Mouse (Mus musculus): ENCODE measurements at regions not wholly inside any gene's neighbourhood (a gene's known extent, or its start where the extent isn't known, plus 50 kb on each side); places are given as distances from the start of the nearest gene placed in this dataset.

DNA sequence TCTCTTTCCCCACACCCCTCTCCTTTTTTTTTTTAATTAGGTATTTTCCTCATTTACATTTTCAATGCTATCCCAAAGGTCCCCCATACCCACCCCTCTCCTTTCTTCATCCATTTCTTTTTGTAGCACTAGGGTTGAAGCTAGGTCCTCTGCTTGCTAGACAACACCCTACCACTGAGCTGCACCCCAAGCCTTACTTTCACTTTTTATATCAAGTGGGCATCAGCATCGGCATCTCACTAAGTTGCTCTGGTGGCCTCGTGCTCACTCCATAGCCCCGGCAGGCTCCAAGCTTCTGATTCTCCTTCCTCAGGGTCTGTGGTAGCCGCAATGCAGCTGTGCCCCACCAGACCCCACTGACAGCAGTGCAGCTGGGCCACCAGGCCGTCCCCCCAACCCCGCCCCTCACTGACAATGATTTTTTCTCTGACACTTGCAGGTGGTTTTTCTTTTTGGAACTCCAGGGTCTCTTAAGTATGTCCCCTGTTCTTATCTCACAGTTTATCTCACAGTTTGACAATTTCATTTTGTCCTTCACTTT, 77.5 kb downstream of the Nufip1 start:
- no peak for DNase-seq (ENCODE audit: low read depth in 2 of 2, low spot score in 2 of 2)

DNA sequence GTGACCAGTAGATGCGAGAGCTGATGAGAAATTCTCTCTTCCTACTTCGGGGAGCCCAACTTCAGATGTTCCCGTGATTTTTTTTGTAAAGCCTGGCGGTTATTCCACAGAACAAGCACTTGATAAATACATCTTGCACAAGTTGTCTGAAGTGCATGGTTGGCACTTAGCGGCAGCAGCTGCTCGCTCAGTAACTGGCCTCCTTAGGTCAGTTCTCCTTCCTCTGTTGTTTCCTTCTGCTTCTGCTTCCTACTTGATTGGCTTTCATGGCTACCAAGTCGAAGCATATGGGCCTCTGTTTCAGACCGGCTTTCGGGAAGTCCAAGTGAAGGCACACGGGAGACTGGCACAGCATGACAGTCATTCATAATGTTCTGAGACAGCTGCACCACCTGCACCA, 84.6 kb downstream of the Nufip1 start:
- no peak for DNase-seq (ENCODE audit: low read depth in 2 of 2, low spot score in 2 of 2)

DNA sequence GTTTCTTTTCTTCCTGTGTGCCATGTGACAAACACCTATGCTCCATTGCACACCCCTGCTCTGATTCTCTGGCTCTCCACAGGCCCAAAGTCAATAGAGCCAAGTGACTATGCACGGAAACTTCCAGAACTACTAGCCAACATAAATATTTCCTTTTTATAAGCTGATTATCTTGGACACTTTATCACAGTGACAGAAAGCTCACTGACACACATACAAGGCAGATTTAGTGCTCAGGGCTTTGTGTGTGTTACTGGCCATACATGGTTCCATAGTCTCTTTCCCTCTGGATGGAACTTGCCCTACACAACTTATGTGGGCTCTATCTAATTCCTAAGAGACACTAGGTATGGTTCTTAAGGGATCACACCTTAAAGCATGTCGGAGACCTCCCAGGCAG, 86.7 kb downstream of the Nufip1 start:
- no peak for DNase-seq (ENCODE audit: low read depth in 2 of 2, low spot score in 2 of 2)

DNA sequence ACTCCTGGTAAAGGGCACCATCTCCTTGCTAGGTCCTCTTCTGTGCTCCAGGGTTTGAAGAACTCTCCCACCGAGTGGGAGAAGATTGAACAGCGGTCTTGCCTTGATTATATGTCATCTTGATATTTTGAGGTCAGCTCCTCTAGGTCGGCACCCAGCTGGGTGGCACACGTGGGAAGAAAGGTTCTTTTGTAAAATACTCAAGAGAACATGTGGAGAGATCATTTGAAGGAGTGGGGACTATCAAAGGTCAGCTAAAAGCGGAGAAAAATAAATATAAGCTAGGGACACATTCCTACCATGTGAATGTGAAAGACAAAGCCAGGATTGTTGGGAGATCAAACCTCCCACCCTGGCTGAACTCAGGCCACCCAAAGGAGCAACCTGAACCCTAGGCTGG, 87.7 kb downstream of the Nufip1 start:
- no peak for DNase-seq (ENCODE audit: low read depth in 2 of 2, low spot score in 2 of 2)

DNA sequence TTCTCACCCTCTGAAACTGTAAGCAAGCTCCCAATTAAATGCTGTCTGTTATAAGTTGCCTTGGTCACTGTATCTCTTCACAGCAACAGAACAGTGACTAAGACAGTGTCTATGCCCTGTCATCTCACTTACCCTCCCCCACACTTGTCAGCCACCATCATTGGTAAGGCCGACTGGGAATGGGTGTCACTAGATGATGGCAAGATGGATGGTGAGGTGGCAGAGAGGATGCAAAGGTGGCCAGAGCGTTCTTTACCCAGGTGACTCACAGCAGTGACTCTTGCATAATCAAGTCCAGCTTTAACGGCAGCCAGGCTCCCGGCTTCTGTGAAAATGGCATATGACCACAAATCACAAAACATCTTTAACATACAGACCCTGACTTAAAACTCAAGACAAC, 91.9 kb downstream of the Nufip1 start:
- no peak for DNase-seq (ENCODE audit: low read depth in 2 of 2, low spot score in 2 of 2)

DNA sequence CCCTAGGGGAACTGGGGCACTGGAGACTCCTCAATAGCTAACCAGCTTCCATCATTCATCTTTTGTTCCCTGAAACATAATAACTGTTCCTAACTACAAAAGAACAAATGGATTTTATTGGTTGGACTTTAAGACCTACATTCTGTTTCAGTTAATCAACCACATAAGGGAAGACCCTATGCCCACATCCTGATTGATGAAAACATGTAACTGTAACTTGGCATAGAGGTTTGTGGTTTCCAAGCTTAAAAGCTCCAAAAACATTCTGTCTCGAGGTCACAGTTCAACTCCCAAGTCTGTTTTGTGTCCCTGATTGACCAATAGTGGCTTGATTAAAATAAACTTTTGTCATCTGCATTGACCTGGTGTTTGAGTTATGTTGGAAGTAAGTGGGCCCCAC, 92.4 kb downstream of the Nufip1 start:
- no peak for DNase-seq (ENCODE audit: low read depth in 2 of 2, low spot score in 2 of 2)

DNA sequence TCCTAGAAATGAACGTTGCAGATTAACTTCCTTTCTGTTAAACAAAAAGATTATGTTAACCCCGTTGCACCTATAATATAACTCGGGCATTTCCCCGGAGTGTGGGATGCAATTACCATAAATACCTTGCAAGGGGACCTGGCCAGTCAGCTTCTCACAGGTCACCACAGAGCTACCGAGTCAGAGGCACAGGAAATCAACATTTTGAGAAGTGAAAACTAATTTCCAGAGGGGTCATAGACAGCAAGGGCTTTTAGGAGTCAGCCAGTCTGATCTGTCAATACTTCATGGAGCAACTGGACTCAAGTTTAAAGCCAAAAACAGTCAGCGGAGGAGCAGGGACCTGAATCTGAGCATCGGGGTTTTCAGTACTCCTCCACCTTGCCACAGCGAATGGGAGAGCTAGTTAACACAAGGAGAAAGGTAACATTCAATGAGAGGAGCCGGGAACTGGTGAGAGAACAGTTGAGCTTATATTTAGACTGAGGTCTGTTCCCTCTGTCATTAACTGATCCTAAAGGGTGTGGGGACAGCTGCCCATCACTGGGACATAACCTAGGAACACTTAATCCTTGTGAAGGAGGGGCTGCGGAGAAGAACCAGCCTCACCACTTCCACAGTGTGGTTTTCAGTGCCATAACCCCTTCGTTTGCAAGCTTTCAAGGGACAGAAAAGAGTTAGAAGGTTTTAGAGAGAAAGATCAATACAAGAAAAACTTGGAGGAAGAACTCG, 105.9 kb downstream of the Nufip1 start:
- no peak for DNase-seq (ENCODE audit: low read depth in 2 of 2, low spot score in 2 of 2)

DNA sequence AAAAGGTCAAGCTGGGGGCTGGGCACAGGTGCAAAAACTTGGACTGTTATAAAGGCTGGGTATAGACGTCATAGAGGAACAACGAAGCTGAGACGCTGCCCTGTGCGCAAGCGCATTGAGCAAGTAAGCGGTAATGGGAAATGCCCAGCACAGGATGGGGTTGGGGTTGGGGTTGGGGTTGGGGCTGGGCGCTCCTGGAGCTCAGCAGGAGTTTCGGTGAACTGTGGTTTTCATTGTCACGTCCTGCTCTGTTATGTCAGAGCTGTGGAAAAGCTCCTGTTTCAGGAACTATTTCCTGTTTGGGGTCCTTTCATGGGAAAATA, 106.4 kb downstream of the Nufip1 start:
- peak; percentile 32 to 40 for DNase-seq (ENCODE audit: low read depth in 2 of 2, low spot score in 2 of 2)

DNA sequence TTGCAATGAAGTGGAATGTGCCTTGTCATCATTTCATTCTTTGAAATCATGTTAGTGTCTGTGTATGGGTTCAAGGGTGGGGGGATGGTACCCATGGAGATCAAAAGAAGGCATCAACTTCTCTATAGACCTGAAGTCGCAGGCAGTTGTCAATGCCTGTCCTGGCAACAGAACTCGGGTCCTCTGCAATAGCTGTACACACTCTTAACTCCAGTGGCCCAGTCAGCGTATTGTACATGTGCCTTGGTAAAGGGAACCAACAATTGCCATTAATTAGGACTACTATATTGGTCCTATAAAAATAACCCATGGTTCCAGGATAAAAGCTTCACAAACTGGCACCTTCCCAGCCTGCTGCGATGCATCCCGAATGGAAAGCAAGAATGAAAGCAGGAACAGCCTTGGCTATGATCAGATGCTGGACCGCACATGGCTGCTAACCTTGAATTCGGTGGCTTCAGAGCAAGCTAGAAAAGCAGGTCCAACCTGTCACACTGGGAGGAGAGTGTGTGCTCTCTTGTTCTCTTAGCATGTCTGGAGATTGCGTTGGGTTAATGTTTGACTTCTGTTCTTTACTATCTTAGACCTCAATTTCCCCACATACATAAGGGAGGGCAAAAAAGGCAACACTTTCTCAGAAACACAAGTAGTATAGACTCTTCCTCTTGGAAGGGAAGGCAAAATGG, 107.0 kb downstream of the Nufip1 start:
- DNase-seq (ENCODE audit: low read depth in 2 of 2, low spot score in 2 of 2) = no peak

DNA sequence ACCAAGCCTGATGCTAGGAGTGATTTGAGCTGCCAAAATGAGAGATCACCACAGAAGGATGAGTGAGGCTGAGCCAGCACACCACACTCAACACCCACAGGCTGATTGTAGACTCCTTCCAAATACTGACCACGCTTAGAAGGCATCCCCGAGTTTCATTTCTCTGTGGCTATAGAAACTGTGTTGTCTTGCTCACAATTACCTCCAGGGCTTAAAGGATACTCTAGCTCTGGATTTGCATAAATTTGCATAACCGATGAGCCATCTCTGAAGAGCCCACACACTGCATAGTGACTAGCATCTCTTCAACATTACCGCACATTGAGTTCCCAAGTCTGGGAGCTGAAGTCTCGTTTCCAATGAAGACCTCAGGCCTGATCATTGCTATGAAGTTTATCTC, 110.3 kb downstream of the Nufip1 start:
- DNase-seq (ENCODE audit: low read depth in 2 of 2, low spot score in 2 of 2) = no peak

DNA sequence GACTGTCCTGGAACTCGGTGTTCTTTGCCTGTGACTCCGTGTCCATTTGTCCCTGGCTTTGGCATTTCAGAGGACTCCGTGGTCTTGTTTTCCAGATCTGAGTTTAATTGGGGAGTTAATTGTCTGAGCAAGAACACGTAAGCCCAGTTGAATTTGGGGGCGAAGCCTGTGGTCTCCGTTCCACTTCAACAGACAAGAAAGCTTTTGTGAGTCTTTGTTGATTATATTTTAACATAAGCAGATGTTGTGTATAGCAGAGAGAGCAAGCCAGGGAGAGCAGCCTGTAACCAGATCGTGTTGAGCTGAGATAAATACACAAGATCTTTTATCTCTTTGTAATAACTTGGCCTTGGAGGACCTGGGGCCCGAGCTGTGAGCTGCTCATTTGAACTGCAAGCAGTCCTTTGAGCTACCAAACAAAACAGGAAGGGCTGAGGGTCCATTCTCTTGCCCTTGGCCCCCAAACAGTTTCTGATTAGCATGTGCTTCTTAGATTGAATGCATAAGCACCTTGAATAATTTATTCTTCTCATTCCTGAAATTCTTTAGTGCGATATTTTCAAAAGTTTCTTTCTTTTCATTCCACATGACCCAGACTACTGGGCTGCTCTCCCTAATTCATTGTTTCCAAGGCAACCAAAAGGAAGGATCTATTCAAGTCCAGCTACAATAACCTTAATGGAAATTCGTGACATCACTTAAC, 111.1 kb downstream of the Nufip1 start:
- DNase-seq (ENCODE audit: low read depth in 2 of 2, low spot score in 2 of 2) = no peak

DNA sequence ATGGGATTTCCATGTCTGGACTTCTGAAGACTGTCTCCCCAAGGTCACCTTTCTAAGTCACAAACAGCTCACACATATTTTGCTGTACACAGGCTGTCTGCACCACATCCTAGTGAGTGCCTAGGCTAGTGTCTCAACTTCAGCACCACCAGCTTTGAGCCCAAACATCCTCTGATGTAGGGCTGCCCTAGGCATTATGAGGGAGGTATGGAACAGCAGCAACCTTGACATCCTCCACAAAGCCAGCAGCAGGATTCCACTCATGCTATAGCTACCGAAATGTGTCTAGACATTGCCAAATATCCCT, 111.6 kb downstream of the Nufip1 start:
- DNase-seq (ENCODE audit: low read depth in 2 of 2, low spot score in 2 of 2) = no peak

DNA sequence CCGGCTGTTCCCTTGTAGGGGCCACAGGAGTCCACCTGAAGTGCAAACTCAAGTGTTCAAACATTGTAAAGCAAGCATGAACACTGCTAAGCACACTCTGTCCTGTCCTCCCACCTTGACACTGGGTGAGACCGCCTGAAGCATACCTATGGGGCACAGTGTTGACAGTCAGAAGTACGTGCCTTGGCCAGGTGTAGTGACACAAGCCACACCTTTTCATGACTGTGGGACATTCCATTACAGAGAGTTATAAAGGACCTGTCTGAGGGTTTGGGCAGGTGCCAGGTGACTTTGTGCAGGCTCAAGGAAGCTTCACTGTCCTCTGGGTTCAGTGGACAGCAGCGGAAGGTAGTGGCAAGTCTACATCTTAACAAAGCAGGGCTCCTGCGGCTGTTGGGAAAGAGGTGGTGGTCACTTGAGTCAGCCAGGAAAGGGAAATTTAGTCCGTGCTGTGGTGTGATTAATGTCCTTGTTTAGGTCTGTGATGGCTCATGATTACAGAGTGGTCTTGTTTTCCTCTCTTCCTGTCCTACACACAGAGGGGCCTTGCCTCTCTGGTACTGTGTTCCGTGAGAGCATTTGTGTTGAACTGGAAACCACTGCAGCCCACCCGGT, 112.5 kb downstream of the Nufip1 start:
- no peak for DNase-seq (ENCODE audit: low read depth in 2 of 2, low spot score in 2 of 2)

DNA sequence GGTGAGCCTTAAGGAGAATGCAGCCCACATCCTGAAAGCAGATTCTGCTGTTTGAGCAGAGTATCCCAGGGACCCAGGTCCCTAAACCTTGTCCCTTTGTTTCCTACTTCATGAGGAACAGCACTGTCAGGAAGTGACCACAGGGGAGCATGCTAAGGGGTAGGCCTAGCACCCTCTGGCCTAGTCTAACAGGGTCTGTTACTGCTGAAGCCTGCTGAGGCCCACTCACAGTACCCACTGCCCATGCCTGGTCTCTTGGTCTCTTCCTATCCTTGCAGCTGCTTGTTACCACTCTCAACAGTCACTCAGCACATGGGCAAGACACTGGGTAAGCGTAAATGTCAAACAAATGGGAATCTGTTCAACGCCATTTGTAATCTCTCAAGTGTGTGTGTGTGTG, 113.2 kb downstream of the Nufip1 start:
- no peak for DNase-seq (ENCODE audit: low read depth in 2 of 2, low spot score in 2 of 2)

DNA sequence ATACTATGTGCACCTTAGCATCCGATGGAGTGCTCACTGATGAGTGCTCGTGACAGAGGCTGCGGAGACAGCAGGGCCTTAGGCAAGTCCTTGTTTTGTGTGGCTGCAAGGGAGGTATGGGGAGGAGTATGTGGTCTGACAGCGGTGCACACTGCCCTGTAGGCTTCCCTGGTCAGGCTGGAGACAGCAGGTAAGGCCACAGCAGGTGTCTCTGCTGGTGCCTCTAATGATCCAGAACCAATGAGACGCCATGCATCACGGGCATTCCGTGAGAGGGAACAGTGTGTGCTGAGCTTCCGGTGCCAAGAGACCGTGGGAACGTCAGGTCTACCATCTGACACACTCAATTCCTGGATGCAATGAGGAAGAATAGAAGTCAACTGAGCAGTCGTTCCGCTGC, 114.8 kb downstream of the Nufip1 start:
- DNase-seq (ENCODE audit: low read depth in 2 of 2, low spot score in 2 of 2) = no peak

DNA sequence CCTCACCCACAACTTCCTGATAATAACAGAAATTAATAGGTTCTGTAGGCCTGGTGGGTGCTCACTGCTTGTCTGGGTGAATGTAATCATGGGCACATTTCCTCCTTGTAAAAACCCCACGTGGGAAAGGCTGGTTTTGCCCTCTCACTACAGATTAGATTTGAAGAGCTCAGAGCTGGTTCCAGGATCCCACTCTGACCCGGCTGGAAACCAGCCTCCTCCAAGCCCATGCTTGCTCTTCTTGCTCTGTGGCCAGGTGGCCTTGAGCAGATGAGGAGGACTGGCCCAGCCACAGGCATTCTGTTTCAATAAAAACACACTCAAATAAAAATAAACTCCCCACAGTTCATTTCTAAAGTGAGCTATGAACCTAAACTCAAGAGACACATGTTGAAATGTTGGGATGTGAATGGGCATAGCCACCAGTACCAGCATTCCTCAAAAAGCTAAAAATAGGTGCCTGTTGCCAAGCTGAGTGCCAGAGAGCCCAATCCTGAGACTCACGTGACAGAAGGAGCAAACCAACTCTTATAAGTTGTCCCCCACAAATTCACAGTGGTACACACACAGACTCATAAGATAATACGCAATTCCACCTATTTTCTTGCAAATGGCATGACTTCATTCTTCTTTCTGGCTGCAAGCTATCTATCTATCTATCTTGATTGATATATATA, 116.1 kb downstream of the Nufip1 start:
- no peak for DNase-seq (ENCODE audit: low read depth in 2 of 2, low spot score in 2 of 2)

DNA sequence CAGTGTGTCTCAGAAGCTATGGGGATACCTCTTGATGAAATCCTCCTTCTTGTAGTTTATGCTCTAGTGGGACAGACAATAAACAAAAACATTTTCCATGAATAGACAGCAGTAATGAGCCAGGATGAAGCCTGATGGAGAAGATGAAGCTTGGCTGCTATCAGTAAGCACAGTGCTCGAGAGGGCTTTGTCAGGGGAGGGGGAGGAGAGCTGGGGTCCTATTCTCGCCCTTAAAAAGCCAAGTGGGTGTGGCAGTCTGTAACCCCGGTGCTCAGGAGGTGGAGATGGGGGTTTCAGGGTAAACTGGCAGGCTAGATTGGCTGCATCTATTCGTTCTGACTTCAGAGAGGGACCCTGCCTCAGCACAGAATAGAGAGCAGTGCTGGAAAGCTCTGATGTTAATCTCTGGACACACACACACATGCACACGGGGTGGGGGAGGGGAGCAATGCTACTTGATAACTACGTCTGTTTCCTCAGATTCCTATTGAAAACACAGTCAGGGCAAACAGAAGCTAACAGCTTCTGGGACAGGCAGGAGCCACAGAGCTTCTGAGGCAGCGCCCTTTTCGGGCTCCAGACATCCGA, 118.4 kb downstream of the Nufip1 start:
- DNase-seq (ENCODE audit: low read depth in 2 of 2, low spot score in 2 of 2) = no peak

DNA sequence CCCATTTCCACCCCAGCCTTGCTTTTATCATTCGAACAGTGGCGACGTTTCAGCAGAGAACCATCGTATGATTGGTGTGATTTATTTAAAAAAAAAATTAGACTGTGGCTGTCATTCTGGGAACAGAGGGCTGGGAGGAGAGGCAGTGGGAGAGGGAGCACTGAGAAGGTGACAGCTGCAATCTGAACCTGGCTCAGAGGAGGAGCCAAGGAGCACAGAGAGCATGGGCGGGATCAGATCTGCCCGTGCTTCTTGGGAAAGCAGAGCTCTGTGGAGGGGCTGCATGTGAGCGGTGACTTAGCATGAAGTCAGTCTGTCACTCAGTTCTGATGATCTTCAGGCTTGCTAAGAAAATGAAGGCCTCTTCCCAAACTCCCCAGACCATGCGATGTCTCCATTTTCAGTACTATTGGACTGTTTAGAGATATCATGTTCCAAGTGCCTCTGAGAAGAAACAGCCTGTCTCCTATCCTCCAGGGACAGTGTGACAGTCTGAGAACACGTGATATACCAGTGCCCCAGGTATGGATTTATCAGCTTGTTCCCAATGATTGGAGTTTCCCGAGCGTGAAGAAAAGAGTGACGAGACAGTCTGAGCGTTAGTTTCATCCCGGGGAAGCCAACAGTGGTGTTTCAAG, 129.3 kb downstream of the Nufip1 start:
- no peak for DNase-seq (ENCODE audit: low read depth in 2 of 2, low spot score in 2 of 2)

DNA sequence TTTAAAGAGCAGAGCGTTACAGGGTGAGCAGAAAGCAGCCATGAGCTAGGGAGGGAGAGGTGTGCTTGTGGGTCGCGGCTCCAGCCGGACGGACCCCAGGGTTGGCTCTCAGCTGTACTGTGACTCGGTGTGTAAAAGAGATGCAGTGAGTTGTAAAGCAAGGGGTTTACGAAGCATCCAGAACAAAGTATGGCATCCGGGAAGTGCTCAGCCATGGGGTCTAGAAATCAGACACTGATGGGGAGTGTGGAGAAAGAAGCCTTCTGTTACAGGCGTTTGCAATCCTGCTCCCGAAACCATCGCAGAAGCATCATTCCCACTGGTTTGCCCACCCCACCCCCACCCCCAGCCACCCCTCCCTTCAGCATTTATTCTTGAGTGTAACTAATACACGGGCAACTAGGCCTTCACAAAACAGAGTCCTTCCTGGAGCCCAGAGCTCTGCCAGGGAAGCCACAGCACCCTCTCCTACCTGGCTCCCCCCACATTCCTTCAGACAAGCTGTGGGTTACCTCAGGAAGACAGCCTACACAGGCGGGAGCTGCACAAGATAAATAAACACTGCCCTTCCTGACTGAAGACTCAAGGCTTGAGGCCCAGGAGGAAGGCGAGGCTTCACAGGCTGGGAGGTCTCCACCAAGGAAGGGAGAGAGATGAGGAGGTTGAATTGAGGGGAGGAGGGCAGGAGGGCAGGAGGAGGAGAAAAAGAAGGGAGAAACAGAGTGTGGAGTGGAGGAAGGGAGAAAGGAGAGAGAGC, 133.1 kb downstream of the Nufip1 start:
- DNase-seq (ENCODE audit: low read depth in 2 of 2, low spot score in 2 of 2) = no peak
